Mouse (Mus musculus) CH12.LX (cell line): ENCODE results near the gene Synj2. TPM values are rescaled to one million over a fixed set of nuclear protein-coding genes. Genes with fewer than 3 reads are reported as not detected.
A peak's percentile ranks its signal among the peaks of the same experiment; 100 is the strongest.

Experiments used
- DNase-seq: peaks from one replicate; pipeline ENCODE4 v3.0.0-alpha.2; 2013; ENCODE audit errors: extremely low read depth
- H3K27ac ChIP-seq: 2 replicates; pipeline ENCODE4 v1.5.1; 2012; ENCODE audit warnings: low read depth, mild to moderate bottlenecking, control low read depth, moderate library complexity; ENCODE audit not compliant: insufficient read depth
- H3K27me3 ChIP-seq: replicated peaks from 2 replicates; pipeline ENCODE3; 2012; ENCODE audit warnings: inconsistent platforms
- H3K36me3 ChIP-seq, 2 experiments: replicated peaks in 1 of 2; 2 replicates each; pipeline versions ENCODE3 to v1.6.1; 2012; ENCODE audit warnings: inconsistent platforms in 1 of 2, low read length in 1 of 2, mild to moderate bottlenecking in 1 of 2, mixed read lengths in 1 of 2, moderate library complexity in 1 of 2; ENCODE audit not compliant: control insufficient read depth in 1 of 2, insufficient read depth in 1 of 2
- H3K4me1 ChIP-seq, 2 experiments: 2 replicates each; pipeline ENCODE4 v1.6.1; 2012; ENCODE audit warnings: inconsistent platforms in 1 of 2, moderate library complexity in 1 of 2; ENCODE audit not compliant: insufficient read depth in 2 of 2, control insufficient read depth in 1 of 2
- H3K4me2 ChIP-seq: 2 replicates; pipeline ENCODE4 v1.6.1; 2012; ENCODE audit warnings: low read depth, mild to moderate bottlenecking, control low read depth; ENCODE audit not compliant: poor library complexity, insufficient read depth, severe bottlenecking
- H3K4me3 ChIP-seq, 3 experiments: fragments of 150-350 bp in 1 of 3; sonication (generic) in 1 of 3; replicated peaks in 1 of 3; 2 replicates each; pipeline versions ENCODE3 to v1.5.1; 2011 to 2012; ENCODE audit warnings: low read depth in 2 of 3, low read length in 2 of 3, mild to moderate bottlenecking in 2 of 3, moderate library complexity in 2 of 3, control low read depth in 1 of 3, improper control_type of control experiment in 1 of 3, inconsistent platforms in 1 of 3, mixed read lengths in 1 of 3; ENCODE audit not compliant: poor library complexity in 1 of 3
- H3K79me2 ChIP-seq: replicated peaks from 2 replicates; pipeline ENCODE4 v1.6.1; 2012; ENCODE audit warnings: mild to moderate bottlenecking, moderate library complexity; ENCODE audit not compliant: control insufficient read depth, poor library complexity, insufficient read depth, severe bottlenecking; ENCODE audit errors: extremely low read depth
- H3K9ac ChIP-seq: 2 replicates; pipeline ENCODE4 v1.6.1; 2012; ENCODE audit warnings: low read depth, mild to moderate bottlenecking, control low read depth, moderate library complexity; ENCODE audit not compliant: insufficient read depth
- H3K9me3 ChIP-seq: replicated peaks from 2 replicates; pipeline ENCODE3; 2012; ENCODE audit warnings: low read length, inconsistent platforms, mixed read lengths
- CTCF ChIP-seq, 2 experiments: IDR thresholded peaks in 1 of 2; conservative IDR thresholded peaks in 1 of 2; 2 replicates each; pipeline ENCODE4 v1.5.1; 2011 to 2012; ENCODE audit warnings: low read depth in 2 of 2, low read length in 2 of 2, improper control_type of control experiment in 1 of 2, inconsistent platforms in 1 of 2, mild to moderate bottlenecking in 1 of 2, moderate library complexity in 1 of 2
- E2F4 ChIP-seq: IDR thresholded peaks from 2 replicates; pipeline ENCODE4 v1.6.1; 2011; ENCODE audit warnings: low read depth, low read length, improper control_type of control experiment; ENCODE audit not compliant: insufficient replicate concordance
- EP300 ChIP-seq: IDR thresholded peaks from 2 replicates; pipeline ENCODE4 v1.6.1; 2011; ENCODE audit warnings: low read length, improper control_type of control experiment
- ETS1 ChIP-seq: conservative IDR thresholded peaks from 2 replicates; pipeline ENCODE4 v1.6.1; 2012; ENCODE audit warnings: low read depth, mild to moderate bottlenecking, inconsistent platforms, low read length, improper control_type of control experiment, moderate library complexity
- IRF4 ChIP-seq: IDR thresholded peaks from 2 replicates; pipeline ENCODE4 v1.6.1; 2014; ENCODE audit warnings: low read depth, mild to moderate bottlenecking, inconsistent platforms, low read length, improper control_type of control experiment
- JUN ChIP-seq: IDR thresholded peaks from 2 replicates; pipeline ENCODE4 v1.6.1; 2011; ENCODE audit warnings: low read depth, mild to moderate bottlenecking, low read length, improper control_type of control experiment, moderate library complexity; ENCODE audit not compliant: insufficient read depth
- MXI1 ChIP-seq: IDR thresholded peaks from 2 replicates; pipeline ENCODE4 v1.6.1; 2011; ENCODE audit warnings: mild to moderate bottlenecking, low read depth, low read length, improper control_type of control experiment
- NELFE ChIP-seq: IDR thresholded peaks from 2 replicates; pipeline ENCODE4 v1.6.1; 2011; ENCODE audit warnings: low read depth, low read length, improper control_type of control experiment
- POLR2A ChIP-seq: IDR thresholded peaks from 2 replicates; pipeline ENCODE4 v1.6.1; 2011; ENCODE audit warnings: low read depth, mild to moderate bottlenecking, improper control_type of control experiment, low read length
- RAD21 ChIP-seq: IDR thresholded peaks from 2 replicates; pipeline ENCODE4 v1.6.1; 2011; ENCODE audit warnings: low read depth, mild to moderate bottlenecking, low read length, improper control_type of control experiment, moderate library complexity
- RCOR1 ChIP-seq: conservative IDR thresholded peaks from 2 replicates; pipeline ENCODE4 v1.6.1; 2012; ENCODE audit warnings: low read depth, mild to moderate bottlenecking, inconsistent platforms, low read length, improper control_type of control experiment
- TBP ChIP-seq: conservative IDR thresholded peaks from 2 replicates; pipeline ENCODE4 v1.6.1; 2011; ENCODE audit warnings: low read depth, low read length, improper control_type of control experiment
- UBTF ChIP-seq: IDR thresholded peaks from 2 replicates; pipeline ENCODE4 v1.6.1; 2012; ENCODE audit warnings: low read depth, mild to moderate bottlenecking, inconsistent platforms, low read length, improper control_type of control experiment, moderate library complexity
- USF1 ChIP-seq: IDR thresholded peaks from 2 replicates; pipeline ENCODE4 v1.6.1; 2014; ENCODE audit warnings: low read depth, mild to moderate bottlenecking, inconsistent platforms, low read length, improper control_type of control experiment
- ZC3H11A ChIP-seq: IDR thresholded peaks from 2 replicates; pipeline ENCODE4 v1.6.1; 2012; ENCODE audit warnings: low read depth, mild to moderate bottlenecking, inconsistent platforms, low read length, improper control_type of control experiment
- dilution Hi-C: fragments of 300-500 bp; cut with MboI; formaldehyde crosslinking; loops from 2 replicates; pipeline ENCODE4 v1.14.3; 2020; ENCODE audit warnings: low sequenced_read_pairs; ENCODE audit not compliant: extremely low pct_unique_long_range_greater_than_20kb, extremely low pct_ligation_motif_present
- in situ Hi-C: fragments of 300-500 bp; cut with MboI; formaldehyde crosslinking; loops from 3 replicates; pipeline ENCODE4 v1.14.3; 2019; ENCODE audit warnings: low sequenced_read_pairs, low pct_ligation_motif_present, low pct_unique_long_range_greater_than_20kb, mixed read lengths
- polyA plus RNA-seq: library from polyadenylated mRNA; unstranded; fragments of >175 nt; gene quantifications from 2 replicates; pipeline ENCODE4 v1.2.1, GENCODE M21; 2012; ENCODE audit warnings: low read depth; ENCODE audit not compliant: insufficient read length
- total RNA-seq, 2 experiments: library from RNA; depleted of rRNA; stranded (reverse); fragments of 300-350 nt in 1 of 2; fragments of >200 nt in 1 of 2; gene quantifications; 2 replicates each; pipeline ENCODE4 v1.2.3; 2012 to 2014

The Synj2 gene
- total and polyA plus RNA-seq, 3 experiments: 5.3 to 10.9 (median 6.8) TPM

- Histone ChIP-seq H3K27ac (no peak overlapping the region), H3K36me3 (peaks cover 0 to 50% of the 10 kb centered on the region in 2 experiments), H3K4me2 (no peak overlapping the region), H3K27me3 (no peaks in the 10 kb centered on the region), H3K4me3 (no peak overlapping the region), H3K79me2 (no peaks in the 10 kb centered on the region), H3K9me3 (peaks cover 3% of the 10 kb centered on the region), H3K9ac (no peak overlapping the region), H3K4me1 (peaks cover 19 to 69% of the 10 kb centered on the region in 2 experiments)
- in situ Hi-C loops (no loop called here), dilution Hi-C loops (no loop called here)
- TF ChIP-seq TBP (no peak), USF1 (no peak), MXI1 (no peak), UBTF (no peak), POLR2A (no peak), E2F4 (no peak), NELFE (no peak), RCOR1 (no peak), IRF4 (no peak), JUN (no peak), ETS1 (no peak), EP300 (no peak)
- no peak for DNase-seq
Measured at GRCm38 (mm10) chr17:5988102-5988501, 47.0 kb downstream of the Synj2 start.

- no peak overlapping the region for H3K4me2 ChIP-seq
- TF ChIP-seq CTCF (conservative IDR thresholded peaks at IDR 0.05 in 1 of 2, IDR thresholded peaks at IDR 0.05 in 1 of 2; ENCODE audit: low read depth in 2 of 2, low read length in 2 of 2) (peak in 1 of 2 experiments; percentile 28; a peak in 1 of 4 replicates), RAD21 (peak; percentile 7), ZC3H11A (no peak), JUN (no peak), ETS1 (no peak)
- H3K4me1 ChIP-seq: peaks cover 17 to 54% of the 10 kb centered on the region in 2 experiments
- H3K27ac ChIP-seq: no peak overlapping the region
- H3K36me3 ChIP-seq: peaks cover 0 to 66% of the 10 kb centered on the region in 2 experiments
- no peaks in the 10 kb centered on the region for H3K79me2 ChIP-seq
- no peak overlapping the region for H3K9ac ChIP-seq
- H3K4me3 ChIP-seq: no peak overlapping the region
- peaks cover 3% of the 10 kb centered on the region for H3K9me3 ChIP-seq
- no peaks in the 10 kb centered on the region for H3K27me3 ChIP-seq
- dilution Hi-C loops: no loop called here
- in situ Hi-C loops: no loop called here
- DNase-seq: no peak
Measured at GRCm38 (mm10) chr17:5992866-5993580, 51.9 kb downstream of the Synj2 start.
